Mouse (Mus musculus) left cerebral cortex, postnatal 36 days (tissue): ENCODE results near the gene Atp8a2. TPM values are rescaled to one million over a fixed set of nuclear protein-coding genes. Genes with fewer than 3 reads are reported as not detected.
"Not testable (repeated sequence)": the region's sequence is repeated elsewhere in the genome, so short reads cannot be mapped to it uniquely, and the experiment has no call there.

ENCODE experiments used
- DNase-seq, 2 experiments: peaks; one replicate each; pipeline ENCODE4 v3.0.0; 2021 to 2022; ENCODE audit warnings: low spot score in 2 of 2, mixed read lengths in 1 of 2
- intact Hi-C: fragments of 180-260 bp; cut with DNase I; formaldehyde crosslinking; loops from one replicate; pipeline ENCODE4 v1.15.1; 2025
- total RNA-seq, 2 experiments: library from RNA; stranded (reverse); gene quantifications; 2 replicates each; pipeline ENCODE4 v1.2.3; 2021

Atp8a2 gene
- total RNA-seq, 2 experiments from 2014 or later, result 63.5 to 77.6 TPM

- intact Hi-C loops, result loop anchor here (2.0 to 5.0 kb wide), 2 partner anchors 316 to 330 kb away; partner anchors contain the start of gene Shisa2
- DNase-seq, result peak; percentile 61 to 79
Measured at GRCm38 (mm10) chr14:59942864-59943611, 253.9 kb downstream of the Atp8a2 start.

- intact Hi-C loops, result loop anchor here (2.0 to 5.0 kb wide), 2 partner anchors 315 to 329 kb away; partner anchors contain the start of gene Shisa2
- no peak for DNase-seq
Measured at GRCm38 (mm10) chr14:59942199-59942598, 254.8 kb downstream of the Atp8a2 start.

GRCm38 (mm10) chr14:59932355-59932754 lies 264.6 kb downstream of the Atp8a2 start:
- intact Hi-C loops, result no loop called here
- DNase-seq, result no peak

GRCm38 (mm10) chr14:59931412-59932058 lies 265.4 kb downstream of the Atp8a2 start:
- no peak for DNase-seq
- intact Hi-C loops, result no loop called here

- intact Hi-C loops, result not testable (repeated sequence)
Measured at GRCm38 (mm10) chr14:59929190-59929589, 267.8 kb downstream of the Atp8a2 start.

GRCm38 (mm10) chr14:59928781-59929180 lies 268.2 kb downstream of the Atp8a2 start:
- DNase-seq, result no peak
- intact Hi-C loops, result no loop called here

More at GRCm38 (mm10) chr14:59929190-59929589, 267.8 kb downstream of the Atp8a2 start:
- not testable (repeated sequence) for DNase-seq

- intact Hi-C loops, result no loop called here
- no peak for DNase-seq
Measured at GRCm38 (mm10) chr14:59927804-59928203, 269.2 kb downstream of the Atp8a2 start.

- intact Hi-C loops, result no loop called here
- DNase-seq, result no peak
Measured at GRCm38 (mm10) chr14:59919865-59920264, 277.1 kb downstream of the Atp8a2 start.

- intact Hi-C loops, result no loop called here
- DNase-seq, result no peak
Measured at GRCm38 (mm10) chr14:59903484-59904130, 293.4 kb downstream of the Atp8a2 start.

GRCm38 (mm10) chr14:59893971-59894370 lies 303.0 kb downstream of the Atp8a2 start:
- no peak for DNase-seq
- intact Hi-C loops, result no loop called here

- intact Hi-C loops, result no loop called here
- no peak for DNase-seq
Measured at GRCm38 (mm10) chr14:59892084-59892483, 304.9 kb downstream of the Atp8a2 start.

- DNase-seq, result no peak
- intact Hi-C loops, result no loop called here
Measured at GRCm38 (mm10) chr14:59891491-59891890, 305.5 kb downstream of the Atp8a2 start.

GRCm38 (mm10) chr14:59890818-59891217 lies 306.2 kb downstream of the Atp8a2 start:
- intact Hi-C loops, result no loop called here
- no peak for DNase-seq

- no peak for DNase-seq
- intact Hi-C loops, result no loop called here
Measured at GRCm38 (mm10) chr14:59890107-59890506, 306.9 kb downstream of the Atp8a2 start.

GRCm38 (mm10) chr14:59888446-59888845 lies 308.5 kb downstream of the Atp8a2 start:
- DNase-seq, result no peak
- intact Hi-C loops, result no loop called here

GRCm38 (mm10) chr14:59888046-59888445 lies 308.9 kb downstream of the Atp8a2 start:
- intact Hi-C loops, result no loop called here
- no peak for DNase-seq

- DNase-seq, result peak; percentile 11 to 29
- intact Hi-C loops, result no loop called here
Measured at GRCm38 (mm10) chr14:59887061-59887861, 309.7 kb downstream of the Atp8a2 start.

- no peak for DNase-seq
- intact Hi-C loops, result no loop called here
Measured at GRCm38 (mm10) chr14:59883517-59884069, 313.4 kb downstream of the Atp8a2 start.

GRCm38 (mm10) chr14:59880829-59881228 lies 316.1 kb downstream of the Atp8a2 start:
- intact Hi-C loops, result no loop called here
- no peak for DNase-seq
